Mouse (Mus musculus): ENCODE results near the gene Tctex1d1. TPM values are rescaled to one million over a fixed set of nuclear protein-coding genes. Genes with fewer than 3 reads are reported as not detected.

Gene Tctex1d1
- 1 to 10 TPM in 1 of 2 experiments, under 1 TPM in 1; 0.51 to 2.2 TPM for total RNA-seq (2023)

DNA sequence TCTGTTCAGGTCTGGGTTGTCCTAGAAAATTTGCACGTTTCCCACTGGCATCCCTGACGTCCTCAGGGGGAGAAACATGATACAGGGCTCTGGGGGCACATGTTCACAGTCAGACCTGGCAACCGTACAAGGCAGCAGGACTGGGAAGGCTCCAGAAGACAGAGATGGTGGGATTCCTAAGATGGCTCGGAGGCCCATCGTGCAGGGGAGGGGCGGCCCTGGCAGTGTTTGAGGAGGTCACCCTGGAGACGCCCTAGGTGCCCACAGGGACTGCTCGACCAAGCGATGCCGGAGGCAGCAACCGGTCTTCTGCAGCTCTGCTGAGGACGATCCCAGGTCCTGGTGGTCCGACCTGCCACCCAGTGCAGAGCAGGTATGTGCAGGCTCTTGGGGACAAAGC is at the start of gene Tctex1d1:
Gene Tctex1d1, plus strand, starts transcription at position 167 of the 400 bp plus-strand sequence.

DNA sequence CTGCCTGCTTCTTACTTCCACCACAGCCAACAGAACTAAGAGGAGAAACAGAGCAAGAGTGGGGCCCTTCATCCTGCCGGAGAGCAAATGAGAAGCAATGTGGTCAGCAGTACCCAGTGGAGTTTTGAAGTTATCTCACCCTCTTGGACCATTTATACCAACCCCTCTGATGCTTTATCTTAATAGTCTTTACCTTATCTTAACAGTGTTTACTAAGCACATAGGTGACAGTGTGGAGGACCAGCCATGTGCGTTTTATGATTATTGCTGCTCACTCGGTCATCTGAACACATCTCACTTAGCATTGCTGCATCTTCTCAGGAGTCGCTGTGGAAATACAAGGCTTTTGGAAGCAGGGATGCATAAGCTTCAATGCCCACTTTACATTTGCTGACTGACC is 48.2 kb downstream of the Tctex1d1 start, which contains the start of gene Insl5:
Gene Insl5, minus strand, starts transcription at position 222 of the 400 bp plus-strand sequence.

Other genes starting within 250 kb of the Tctex1d1 start
- under 1 TPM; 0.38 to 0.90 TPM for gene Sgip1, start 237.3 kb upstream of the Tctex1d1 start, total RNA-seq (2023)
- gene Insl5, start 48.2 kb downstream of the Tctex1d1 start, total RNA-seq (2023), result not detected
- 10 to 100 TPM; 71.5 to 77.7 TPM for gene Mier1, start 135.8 kb downstream of the Tctex1d1 start, total RNA-seq (2023)
- gene Wdr78, start 135.9 kb downstream of the Tctex1d1 start, total RNA-seq (2023), result 1 to 10 TPM; 4.0 to 4.6 TPM
- gene Slc35d1, start 236.6 kb downstream of the Tctex1d1 start, total RNA-seq (2023), result 1 to 10 TPM; 7.2 to 9.6 TPM

Data from neutrophil, adult 59 days (primary cell).